Mouse (Mus musculus) brain, embryonic 14.5 days (tissue): ENCODE data around the gene Phactr1.

ENCODE experiments used
- CTCF ChIP-seq: fragments of 200-500 bp; IDR thresholded peaks from 2 replicates; pipeline ENCODE4 v1.5.1; 2012; ENCODE audit warnings: inconsistent platforms, mild to moderate bottlenecking, moderate library complexity, borderline replicate concordance; ENCODE audit not compliant: insufficient read depth, insufficient read length; ENCODE audit errors: extremely low read depth
- POLR2A ChIP-seq: fragments of 200-500 bp; IDR thresholded peaks from 2 replicates; pipeline ENCODE4 v1.6.1; 2012; ENCODE audit warnings: mild to moderate bottlenecking, inconsistent platforms, borderline replicate concordance; ENCODE audit not compliant: poor library complexity, insufficient read depth, insufficient read length, severe bottlenecking; ENCODE audit errors: extremely low read depth

DNA sequence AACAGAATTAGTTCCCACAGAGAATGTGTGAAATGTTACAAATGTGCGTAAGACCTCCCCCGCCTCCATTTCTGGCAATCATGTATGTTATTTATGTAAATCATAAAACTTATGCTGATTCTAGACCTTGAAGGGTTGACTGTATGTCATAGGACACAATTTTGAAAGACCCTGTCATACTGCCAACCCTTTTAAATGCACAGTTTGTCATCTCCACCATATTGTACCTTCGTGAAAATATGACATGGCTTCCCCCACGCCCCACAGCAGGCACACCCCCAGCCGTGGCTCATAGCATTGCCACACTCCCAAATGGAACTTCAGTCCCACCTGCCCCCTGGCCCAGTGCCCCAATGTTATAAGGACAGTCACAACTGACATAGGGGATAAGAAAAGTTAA lies 57.1 kb downstream of the Phactr1 start:
- no peak for TF ChIP-seq POLR2A
- TF ChIP-seq CTCF: no peak
